Mouse (Mus musculus): Measurements from ENCODE around the gene Pabpc1l. TPM values are rescaled to one million over a fixed set of nuclear protein-coding genes. Genes with fewer than 3 reads are reported as not detected.

The Pabpc1l gene
- polyA plus RNA-seq, 1 experiment from 2014 or later = 0.82 TPM

DNA sequence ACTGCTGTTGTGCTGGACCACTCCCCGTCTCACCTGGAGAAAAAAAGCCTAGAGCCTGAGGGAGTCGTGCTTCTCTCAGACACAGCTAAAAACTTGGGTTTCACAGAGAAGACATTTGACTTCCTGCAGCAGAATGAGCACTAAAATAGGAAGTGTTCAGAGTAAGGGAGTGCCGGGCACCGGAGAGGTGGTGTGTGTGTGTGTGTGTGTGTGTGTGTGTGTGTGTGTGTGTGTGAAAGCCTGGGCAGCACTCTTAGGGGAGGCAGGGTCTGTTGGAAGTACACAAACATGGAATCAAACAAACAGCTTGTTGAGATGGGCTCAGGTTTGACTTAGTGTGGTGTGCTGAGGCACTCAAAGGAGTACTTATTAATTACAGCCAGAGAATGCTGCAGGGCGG, 49.8 kb downstream of the Pabpc1l start:
- H3K36me3 ChIP-seq = peaks cover 2% of the 10 kb centered on the region; the same call in 1 of the 2 replicates
- no peak overlapping the region for H3K27ac ChIP-seq
- no peak for ATAC-seq
- H3K4me2 ChIP-seq (replicated peaks) = peak overlapping the region; percentile 82
- no peaks in the 10 kb centered on the region for H3K9me3 ChIP-seq
- peak overlapping the region; percentile 95 for H3K4me3 ChIP-seq (replicated peaks)
- H3K27me3 ChIP-seq (replicated peaks) = no peaks in the 10 kb centered on the region
- 29% methylated on average over 5 of the region's 5 CpGs for WGBS
- H3K9ac ChIP-seq = peak overlapping the region; percentile 81; the same call in 1 of the 2 replicates
- peaks cover 7% of the 10 kb centered on the region; the same call in 1 of the 2 replicates for H3K4me1 ChIP-seq (replicated peaks)

DNA sequence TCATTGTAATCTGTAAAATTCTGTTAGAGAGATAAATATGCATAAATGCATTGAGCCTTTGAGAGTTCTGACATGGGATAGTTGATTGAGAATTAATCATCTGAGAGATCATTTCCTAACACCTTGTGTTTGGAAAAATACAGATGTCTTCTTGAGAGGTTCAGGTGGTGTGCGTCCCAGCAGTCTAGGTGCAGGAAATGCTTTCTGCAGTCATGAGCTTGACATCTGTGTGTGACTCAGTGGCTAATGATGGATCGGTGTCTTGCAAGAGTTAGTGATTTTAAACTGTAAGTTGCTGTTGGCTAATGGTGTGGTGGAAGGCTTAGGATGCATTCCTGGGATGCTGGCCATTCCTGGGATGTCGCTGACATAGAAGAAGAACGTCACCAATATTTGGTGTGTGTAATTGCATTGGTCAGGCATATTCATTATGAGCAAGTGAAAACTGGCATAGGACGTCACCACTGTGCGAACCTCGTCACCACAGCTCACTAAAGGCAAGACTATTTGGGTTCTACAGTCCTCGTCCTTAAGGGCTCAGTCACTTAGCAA, 51.7 kb downstream of the Pabpc1l start:
- H3K27ac ChIP-seq = no peak overlapping the region
- no peaks in the 10 kb centered on the region for H3K9me3 ChIP-seq
- no peak overlapping the region for H3K4me2 ChIP-seq (replicated peaks)
- H3K4me3 ChIP-seq (replicated peaks) = no peak overlapping the region
- no peaks in the 10 kb centered on the region for H3K27me3 ChIP-seq (replicated peaks)
- WGBS = 89% methylated on average over 8 of the region's 8 CpGs
- H3K36me3 ChIP-seq = peaks cover 9% of the 10 kb centered on the region
- H3K4me1 ChIP-seq (replicated peaks) = peaks cover 6% of the 10 kb centered on the region; the same call in 1 of the 2 replicates
- ATAC-seq = no peak
- no peak overlapping the region for H3K9ac ChIP-seq

DNA sequence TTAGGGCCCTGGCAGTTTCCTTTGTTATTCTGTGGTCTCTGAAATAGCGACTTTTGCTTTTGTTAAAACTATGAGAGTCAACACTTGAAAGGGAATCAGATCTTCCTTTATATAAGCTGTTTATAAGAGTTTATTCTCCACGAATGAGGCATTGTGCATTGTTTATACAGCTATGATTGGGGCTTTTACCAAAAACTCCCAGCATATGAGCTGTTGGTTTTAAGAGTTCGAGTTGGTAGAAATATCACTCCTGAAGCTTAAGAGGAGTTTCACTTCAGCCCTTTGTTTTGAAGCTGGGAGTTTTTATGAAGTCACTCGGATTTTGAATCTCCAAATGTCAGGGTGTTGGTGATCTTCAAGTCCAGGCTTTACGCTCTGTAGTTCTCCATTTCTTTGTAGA, 52.6 kb downstream of the Pabpc1l start:
- H3K4me2 ChIP-seq (replicated peaks) = no peak overlapping the region
- 70% methylated on average over 5 of the region's 5 CpGs for WGBS
- no peak overlapping the region for H3K27ac ChIP-seq

DNA sequence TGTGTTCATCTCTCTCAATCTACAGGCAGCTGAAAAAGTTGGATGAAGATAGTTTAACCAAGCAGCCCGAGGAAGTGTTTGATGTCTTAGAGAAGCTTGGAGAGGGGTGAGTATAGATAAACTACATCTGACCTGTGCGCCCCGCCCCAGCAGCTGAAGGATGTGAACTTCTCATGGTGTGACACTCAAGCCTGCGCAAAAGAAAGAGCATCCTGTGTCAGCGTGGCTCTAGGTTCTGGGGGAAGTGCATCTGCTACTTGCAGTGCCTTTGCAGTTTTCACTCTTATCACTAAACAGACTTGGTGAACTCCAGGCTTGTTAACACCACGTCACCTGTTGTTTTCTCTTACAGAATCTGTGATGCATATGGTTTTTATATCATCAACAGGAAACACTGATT, 54.2 kb downstream of the Pabpc1l start:
- Histone ChIP-seq H3K27ac (no peak overlapping the region), H3K9me3 (no peaks in the 10 kb centered on the region), H3K9ac (no peak overlapping the region), H3K4me3 (replicated peaks) (no peak overlapping the region), H3K4me2 (replicated peaks) (no peak overlapping the region), H3K36me3 (peaks cover 15% of the 10 kb centered on the region), H3K4me1 (replicated peaks) (peaks cover 6% of the 10 kb centered on the region; the same call in 1 of the 2 replicates), H3K27me3 (replicated peaks) (no peaks in the 10 kb centered on the region)
- WGBS = 81% methylated on average over 6 of the region's 6 CpGs
- ATAC-seq = no peak

More for the DNA sequence above, 52.6 kb downstream of the Pabpc1l start:
- Histone ChIP-seq H3K4me3 (replicated peaks) (no peak overlapping the region), H3K36me3 (peaks cover 15% of the 10 kb centered on the region), H3K4me1 (replicated peaks) (peaks cover 6% of the 10 kb centered on the region; the same call in 1 of the 2 replicates), H3K27me3 (replicated peaks) (no peaks in the 10 kb centered on the region), H3K9ac (no peak overlapping the region), H3K9me3 (no peaks in the 10 kb centered on the region)
- no peak for ATAC-seq

DNA sequence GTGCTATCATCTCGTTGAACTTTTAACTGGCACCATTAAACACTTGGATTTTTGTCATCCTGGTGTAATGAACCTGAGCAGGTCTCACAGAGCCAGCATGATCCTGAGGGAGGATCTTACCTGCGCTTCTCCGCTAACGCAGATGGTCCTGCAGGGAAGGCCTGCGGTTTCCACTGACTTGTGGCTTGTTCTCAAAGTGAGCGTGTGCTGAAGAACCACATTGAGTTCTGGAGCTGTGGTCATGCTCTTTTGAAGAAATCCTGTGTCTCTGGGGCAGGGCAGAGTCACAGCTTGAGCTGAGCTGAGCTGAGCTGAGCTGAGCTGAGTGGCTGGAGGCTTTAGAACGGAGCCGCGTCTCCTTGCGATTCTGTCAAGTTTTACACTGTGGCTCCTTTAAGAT, 56.3 kb downstream of the Pabpc1l start:
- H3K27me3 ChIP-seq (replicated peaks) = no peaks in the 10 kb centered on the region
- no peak overlapping the region for H3K27ac ChIP-seq
- H3K4me3 ChIP-seq (replicated peaks) = no peak overlapping the region
- H3K4me1 ChIP-seq (replicated peaks) = no peaks in the 10 kb centered on the region
- no peak overlapping the region for H3K4me2 ChIP-seq (replicated peaks)
- H3K9ac ChIP-seq = no peak overlapping the region
- WGBS = 96% methylated on average over 10 of the region's 10 CpGs
- no peaks in the 10 kb centered on the region for H3K9me3 ChIP-seq
- ATAC-seq = no peak
- H3K36me3 ChIP-seq = peaks cover 16% of the 10 kb centered on the region

DNA sequence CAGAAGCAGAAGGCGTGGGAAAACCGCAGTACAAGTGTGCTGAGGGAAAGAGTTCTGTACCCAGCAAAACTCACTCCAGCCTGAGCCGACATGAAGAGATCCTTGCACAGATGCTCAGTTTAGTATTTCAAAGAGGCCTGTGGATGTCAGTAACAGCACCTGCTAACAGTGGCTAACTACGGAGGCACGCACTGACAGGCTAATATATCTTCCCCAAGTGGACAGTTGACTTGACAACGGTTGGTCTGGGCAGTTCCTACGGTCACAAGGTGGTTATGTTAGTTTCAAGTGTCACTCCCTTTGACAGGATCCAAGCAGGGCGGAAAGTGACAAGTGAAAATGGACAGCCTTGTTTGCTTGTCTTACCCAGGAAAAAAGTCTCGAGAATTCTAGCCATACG, 56.9 kb downstream of the Pabpc1l start:
- no peak overlapping the region for H3K4me3 ChIP-seq (replicated peaks)
- H3K9ac ChIP-seq = no peak overlapping the region
- no peak overlapping the region for H3K27ac ChIP-seq
- H3K9me3 ChIP-seq = no peaks in the 10 kb centered on the region
- WGBS = 84% methylated on average over 10 of the region's 10 CpGs
- no peaks in the 10 kb centered on the region for H3K27me3 ChIP-seq (replicated peaks)
- ATAC-seq = no peak
- H3K36me3 ChIP-seq = peaks cover 19% of the 10 kb centered on the region
- H3K4me1 ChIP-seq (replicated peaks) = no peaks in the 10 kb centered on the region
- H3K4me2 ChIP-seq (replicated peaks) = no peak overlapping the region

DNA sequence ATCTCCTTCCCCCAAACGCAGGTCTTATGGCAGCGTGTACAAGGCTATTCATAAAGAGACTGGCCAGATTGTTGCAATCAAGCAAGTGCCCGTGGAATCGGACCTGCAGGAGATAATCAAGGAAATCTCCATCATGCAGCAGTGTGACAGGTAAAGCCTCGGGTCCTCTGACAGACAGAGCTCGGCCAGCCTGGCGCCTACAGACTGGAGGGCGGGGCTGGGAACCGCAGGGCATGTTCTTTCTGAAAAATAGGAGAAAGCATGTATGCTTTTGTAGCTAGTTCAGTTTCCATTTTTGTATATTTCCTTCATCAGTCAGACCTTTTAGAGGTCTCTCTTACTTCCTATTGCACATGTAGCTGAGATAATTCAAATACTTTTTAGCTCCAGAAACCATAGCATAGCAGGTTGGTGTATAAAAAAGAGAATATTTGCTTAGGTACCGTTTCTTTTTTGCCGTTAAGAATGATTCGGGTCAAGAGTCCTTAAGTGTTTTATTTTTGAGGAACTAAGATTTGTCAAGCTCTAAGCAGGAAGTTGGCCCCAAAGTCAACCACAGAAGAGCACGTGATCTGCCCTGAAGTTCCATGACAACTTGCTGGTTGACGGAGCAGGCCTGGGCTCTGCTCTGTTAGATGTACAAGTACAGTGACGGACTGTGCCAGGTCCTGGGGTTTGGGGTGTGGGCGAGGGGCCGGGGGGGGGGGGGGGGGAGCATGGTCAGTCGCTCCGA, 58.5 kb downstream of the Pabpc1l start:
- no peak overlapping the region for H3K27ac ChIP-seq
- no peak overlapping the region for H3K9ac ChIP-seq
- H3K4me2 ChIP-seq (replicated peaks) = no peak overlapping the region
- no peaks in the 10 kb centered on the region for H3K4me1 ChIP-seq (replicated peaks)
- H3K36me3 ChIP-seq = peaks cover 19% of the 10 kb centered on the region
- no peaks in the 10 kb centered on the region for H3K27me3 ChIP-seq (replicated peaks)
- 83% methylated on average over 19 of the region's 19 CpGs for WGBS
- H3K4me3 ChIP-seq (replicated peaks) = no peak overlapping the region
- H3K9me3 ChIP-seq = no peaks in the 10 kb centered on the region
- no peak for ATAC-seq

DNA sequence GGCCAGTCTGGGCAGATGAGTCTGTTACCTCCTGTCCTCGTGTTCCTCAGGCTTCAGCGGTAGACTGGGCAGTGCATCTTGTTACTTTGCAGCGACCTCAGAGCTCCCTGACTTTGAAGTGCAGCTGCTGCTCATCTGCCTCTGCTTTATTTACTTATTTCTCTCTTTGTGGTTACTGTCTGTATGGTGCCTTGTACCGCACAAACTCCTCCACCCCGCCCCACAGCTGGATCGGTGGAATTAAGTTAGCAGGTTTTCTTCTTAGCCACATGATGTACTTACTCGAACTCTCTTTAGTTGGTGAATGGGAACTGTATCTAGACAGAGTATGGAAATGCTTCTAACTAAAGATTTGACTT, 59.1 kb downstream of the Pabpc1l start:
- Histone ChIP-seq H3K27me3 (replicated peaks) (no peaks in the 10 kb centered on the region), H3K4me2 (replicated peaks) (no peak overlapping the region), H3K9ac (no peak overlapping the region), H3K4me1 (replicated peaks) (no peaks in the 10 kb centered on the region), H3K36me3 (peaks cover 24% of the 10 kb centered on the region), H3K9me3 (no peaks in the 10 kb centered on the region), H3K27ac (no peak overlapping the region), H3K4me3 (replicated peaks) (no peak overlapping the region)
- no peak for ATAC-seq
- 77% methylated on average over 7 of the region's 7 CpGs for WGBS

DNA sequence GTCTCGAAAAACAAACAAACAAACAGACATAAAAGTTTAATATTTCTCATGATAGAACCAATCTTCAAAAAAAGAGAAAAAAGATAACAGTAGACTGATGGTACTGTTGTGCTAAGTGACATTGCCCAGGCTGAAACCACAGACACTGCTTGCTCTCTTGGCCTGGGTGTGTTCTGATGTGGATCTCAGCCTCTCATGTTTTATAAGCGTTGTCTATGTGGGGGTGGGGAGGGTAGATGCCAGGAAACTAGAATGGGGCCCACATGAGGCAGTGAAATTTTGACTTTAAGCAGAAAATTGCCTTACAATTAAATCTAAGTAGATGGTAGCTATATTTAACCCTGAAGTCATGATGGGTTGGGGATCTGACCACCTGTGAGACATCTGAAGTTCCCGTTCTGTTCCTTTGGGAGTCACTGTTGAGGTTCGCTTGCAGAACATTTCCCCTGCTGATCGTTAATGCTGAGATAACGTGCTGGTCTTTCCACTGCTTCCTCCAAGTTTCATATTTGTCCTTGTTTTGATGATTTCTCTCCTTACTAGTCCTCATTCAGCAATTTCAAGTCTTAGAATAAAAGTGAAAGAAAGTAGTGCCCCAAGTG, 62.3 kb downstream of the Pabpc1l start:
- no peak overlapping the region for H3K27ac ChIP-seq
- 91% methylated on average over 6 of the region's 6 CpGs for WGBS
- H3K9me3 ChIP-seq = no peaks in the 10 kb centered on the region
- H3K4me1 ChIP-seq (replicated peaks) = no peaks in the 10 kb centered on the region
- H3K4me2 ChIP-seq (replicated peaks) = no peak overlapping the region
- no peak overlapping the region for H3K4me3 ChIP-seq (replicated peaks)
- peaks cover 12% of the 10 kb centered on the region for H3K36me3 ChIP-seq
- ATAC-seq = no peak
- no peaks in the 10 kb centered on the region for H3K27me3 ChIP-seq (replicated peaks)
- no peak overlapping the region for H3K9ac ChIP-seq

DNA sequence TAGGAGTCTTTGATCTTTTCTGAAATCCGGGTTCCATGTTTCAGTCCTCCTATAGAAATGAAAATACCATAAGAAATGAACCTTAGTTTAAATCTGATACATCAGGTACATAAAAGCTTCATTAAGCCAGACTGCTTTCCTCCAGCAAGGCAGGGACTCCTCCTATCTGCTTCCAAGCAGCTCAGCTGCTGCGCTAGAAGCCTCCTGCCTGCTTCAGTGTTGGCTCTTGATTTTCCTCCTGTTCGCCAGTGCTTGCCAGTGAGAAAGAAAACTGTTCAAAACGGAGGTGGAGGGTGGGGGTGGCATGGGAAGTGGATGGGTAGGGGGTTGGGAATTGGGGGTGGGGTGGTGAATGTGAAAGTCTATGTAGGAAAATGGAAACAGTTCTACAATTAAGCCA, 64.3 kb downstream of the Pabpc1l start:
- no peak overlapping the region for H3K27ac ChIP-seq
- WGBS = 90% methylated on average over 4 of the region's 4 CpGs
- no peaks in the 10 kb centered on the region for H3K9me3 ChIP-seq
- H3K27me3 ChIP-seq (replicated peaks) = no peaks in the 10 kb centered on the region
- peaks cover 12% of the 10 kb centered on the region; the same call in 1 of the 2 replicates for H3K36me3 ChIP-seq
- no peaks in the 10 kb centered on the region for H3K4me1 ChIP-seq (replicated peaks)
- no peak overlapping the region for H3K4me2 ChIP-seq (replicated peaks)
- no peak overlapping the region for H3K9ac ChIP-seq
- no peak overlapping the region for H3K4me3 ChIP-seq (replicated peaks)
- ATAC-seq = no peak

DNA sequence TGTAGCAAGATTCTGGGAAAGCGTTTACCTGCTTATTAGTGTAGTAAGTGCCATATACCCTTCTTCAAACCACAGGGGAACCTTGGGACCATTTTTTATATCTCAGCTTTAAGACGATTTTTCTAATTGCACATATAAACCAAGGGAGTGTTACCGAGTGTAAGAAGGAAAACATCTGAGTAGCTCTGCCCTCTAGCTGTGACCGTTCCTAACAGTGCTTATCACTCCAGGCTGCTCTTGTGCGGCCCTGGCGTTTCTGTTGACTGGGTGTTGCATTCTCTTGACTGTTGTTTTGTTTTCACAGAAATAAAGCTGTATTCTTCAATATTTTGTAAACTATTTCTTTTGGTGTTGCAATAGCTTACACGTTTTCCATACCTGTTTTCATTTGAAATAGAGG, 68.9 kb downstream of the Pabpc1l start:
- Histone ChIP-seq H3K9ac (no peak overlapping the region), H3K36me3 (peaks cover 8% of the 10 kb centered on the region; the same call in 1 of the 2 replicates), H3K27me3 (replicated peaks) (no peaks in the 10 kb centered on the region), H3K27ac (no peak overlapping the region), H3K4me1 (replicated peaks) (no peaks in the 10 kb centered on the region), H3K4me3 (replicated peaks) (no peak overlapping the region), H3K9me3 (no peaks in the 10 kb centered on the region), H3K4me2 (replicated peaks) (no peak overlapping the region)
- 78% methylated on average over 7 of the region's 7 CpGs for WGBS
- no peak for ATAC-seq

DNA sequence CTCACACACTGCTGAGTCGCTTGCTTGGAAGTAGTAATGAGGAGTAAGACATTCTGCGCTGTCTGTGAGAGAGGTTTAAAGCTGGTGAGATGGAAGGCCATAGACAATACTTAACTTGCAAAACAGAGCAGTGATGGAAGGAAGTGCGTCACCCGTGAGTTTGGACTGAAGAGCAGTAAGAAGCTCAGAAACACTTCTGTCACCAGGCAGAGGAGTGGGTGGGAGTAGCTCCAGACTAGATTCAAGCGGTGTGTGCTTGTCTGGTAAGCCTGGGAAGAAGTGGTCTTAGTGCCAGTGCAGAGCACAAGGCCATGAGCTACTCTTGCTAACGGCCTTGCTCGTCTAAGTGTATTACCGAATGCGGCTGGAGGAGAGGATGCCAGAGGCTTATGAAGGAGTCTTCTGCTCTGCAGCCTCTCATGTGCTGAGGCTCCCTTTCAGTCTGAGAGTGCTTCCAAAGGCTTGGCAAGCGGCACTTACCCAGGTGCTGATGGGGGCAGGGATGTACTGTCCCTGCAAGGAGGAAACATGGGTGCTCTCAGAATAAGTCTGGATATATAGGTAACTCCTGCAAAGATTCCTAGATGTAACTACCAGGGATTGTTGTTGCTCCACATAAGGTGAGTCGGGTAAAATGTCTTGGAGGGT, 73.5 kb downstream of the Pabpc1l start:
- no peak overlapping the region for H3K4me2 ChIP-seq (replicated peaks)
- WGBS = 92% methylated on average over 11 of the region's 11 CpGs

More for the DNA sequence above, 73.5 kb downstream of the Pabpc1l start:
- Histone ChIP-seq H3K27ac (no peak overlapping the region), H3K9me3 (no peaks in the 10 kb centered on the region), H3K27me3 (replicated peaks) (no peaks in the 10 kb centered on the region), H3K4me3 (replicated peaks) (no peak overlapping the region), H3K4me1 (replicated peaks) (no peaks in the 10 kb centered on the region), H3K36me3 (peaks cover 8% of the 10 kb centered on the region), H3K9ac (no peak overlapping the region)
- no peak for ATAC-seq
